Mouse (Mus musculus) midbrain, embryonic 13.5 days (tissue): ENCODE data around the gene Ap1ar. TPM values are rescaled to one million over a fixed set of nuclear protein-coding genes. Genes with fewer than 3 reads are reported as not detected.

Experiments
- ATAC-seq: fragments of 200-750 bp; cut with Nextera tagmentation; 2 replicates; pipeline ENCODE4 v1.8.0; 2017; ENCODE audit warnings: mild to moderate bottlenecking, moderate TSS enrichment, moderate library complexity
- H3K27ac ChIP-seq: fragments of 300-500 bp; sonication (generic); 2 replicates; pipeline ENCODE4 v1.5.1; 2015; ENCODE audit warnings: inconsistent platforms, mild to moderate bottlenecking, moderate library complexity
- H3K27me3 ChIP-seq: fragments of 300-500 bp; sonication (generic); 2 replicates; pipeline ENCODE4 v1.6.1; 2015; ENCODE audit warnings: mild to moderate bottlenecking, inconsistent platforms
- H3K36me3 ChIP-seq: fragments of 300-500 bp; sonication (generic); 2 replicates; pipeline ENCODE4 v1.6.1; 2015; ENCODE audit warnings: mild to moderate bottlenecking, inconsistent platforms
- H3K4me1 ChIP-seq: fragments of 300-500 bp; sonication (generic); replicated peaks from 2 replicates; pipeline ENCODE4 v1.6.1; 2015; ENCODE audit warnings: inconsistent platforms
- H3K4me2 ChIP-seq: fragments of 300-500 bp; sonication (generic); replicated peaks from 2 replicates; pipeline ENCODE4 v1.6.1; 2015; ENCODE audit warnings: moderate library complexity, mild to moderate bottlenecking, inconsistent platforms
- H3K4me3 ChIP-seq: fragments of 300-500 bp; sonication (generic); replicated peaks from 2 replicates; pipeline ENCODE4 v1.5.1; 2015; ENCODE audit warnings: mild to moderate bottlenecking, inconsistent platforms
- H3K9ac ChIP-seq: fragments of 300-500 bp; sonication (generic); replicated peaks from 2 replicates; pipeline ENCODE4 v1.6.1; 2015; ENCODE audit warnings: mild to moderate bottlenecking, inconsistent platforms
- H3K9me3 ChIP-seq: fragments of 300-500 bp; sonication (generic); 2 replicates; pipeline ENCODE4 v1.6.1; 2016; ENCODE audit warnings: mild to moderate bottlenecking, inconsistent platforms
- WGBS: fragments of 180-500 bp; shearing (Covaris S2); methylation state at CpG from one replicate; pipeline ENCODE4 v1.1.7; 2015; 5-methylcytosine and 5-hydroxymethylcytosine counted together
- polyA plus RNA-seq: library from polyadenylated mRNA; unstranded; fragments of >200 nt; fragmentation: Nextera tagmentation; extraction: Ambion mirVana; gene quantifications from 2 replicates; pipeline ENCODE4 v1.2.1, GENCODE M21; 2015

Ap1ar gene
- polyA plus RNA-seq, 1 experiment from 2014 or later: 70.8 TPM

DNA sequence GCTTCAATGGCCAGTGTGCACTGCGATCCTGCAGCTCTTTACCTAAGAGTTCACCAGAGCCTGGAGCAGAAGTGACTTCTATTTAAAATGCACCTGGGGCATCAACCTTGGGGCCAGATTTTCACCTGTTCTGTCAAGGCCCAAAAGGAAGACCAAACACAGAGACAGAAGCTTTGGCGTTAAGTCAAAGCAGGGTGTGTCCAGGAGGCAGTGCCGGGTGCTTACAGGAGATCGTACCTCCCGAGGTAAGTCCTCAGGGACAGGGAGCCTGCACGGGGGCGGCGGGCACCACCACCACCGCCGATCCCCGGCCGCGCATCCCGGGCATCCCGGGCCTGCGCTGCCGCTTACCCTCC, 547 bp downstream of the Ap1ar start:
- Histone ChIP-seq H3K27me3 (peaks cover 3% of the 10 kb centered on the region; the same call in 1 of the 2 replicates), H3K4me1 (peaks cover 37% of the 10 kb centered on the region), H3K36me3 (peaks cover 3% of the 10 kb centered on the region; the same call in 1 of the 2 replicates), H3K9me3 (no peaks in the 10 kb centered on the region), H3K4me3 (peak overlapping the region; percentile 95), H3K4me2 (peak overlapping the region; percentile 87), H3K27ac (peak overlapping the region; percentile 92), H3K9ac (peak overlapping the region; percentile 98)
- WGBS: under 1% methylated on average over 17 of the region's 17 CpGs
- ATAC-seq: no peak

- WGBS: 89% methylated on average over 6 of the region's 6 CpGs
- H3K36me3 ChIP-seq: peaks cover 5% of the 10 kb centered on the region; the same call in 1 of the 2 replicates
- H3K4me1 ChIP-seq: peaks cover 37% of the 10 kb centered on the region
- no peaks in the 10 kb centered on the region for H3K9me3 ChIP-seq
- no peak for ATAC-seq
- H3K27ac ChIP-seq: no peak overlapping the region
- peak overlapping the region; percentile 1; the same call in 1 of the 2 replicates for H3K4me3 ChIP-seq
- peak overlapping the region; percentile 87 for H3K4me2 ChIP-seq
- H3K9ac ChIP-seq: peak overlapping the region; percentile 39; the same call in 1 of the 2 replicates
- H3K27me3 ChIP-seq: no peaks in the 10 kb centered on the region
Observed at GRCm38 (mm10) chr3:127835594-127835993, 1.7 kb downstream of the Ap1ar start.

DNA sequence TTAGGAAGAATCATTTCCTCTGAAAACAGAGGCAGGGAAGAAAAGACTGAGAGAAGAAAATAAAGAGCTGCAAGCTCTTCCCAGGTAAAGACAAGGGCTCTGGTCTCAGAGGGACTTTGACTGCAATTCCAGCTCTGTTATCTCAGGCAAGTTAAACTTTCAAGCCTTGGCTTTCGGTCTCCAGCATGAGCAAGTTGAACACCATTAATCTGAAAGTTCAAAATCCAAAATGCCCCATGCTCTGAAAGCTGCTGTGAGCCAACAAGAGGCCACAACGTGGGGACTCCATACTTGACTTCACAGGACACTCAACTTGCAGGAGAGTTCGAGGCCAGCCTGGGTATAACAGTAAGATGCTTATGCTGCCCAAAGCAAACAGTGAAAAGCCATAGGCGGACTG, 3.3 kb downstream of the Ap1ar start:
- no peak for ATAC-seq
- WGBS: 87% methylated on average over 4 of the region's 4 CpGs
- Histone ChIP-seq H3K27ac (no peak overlapping the region), H3K9me3 (no peaks in the 10 kb centered on the region), H3K4me2 (no peak overlapping the region), H3K36me3 (peaks cover 5% of the 10 kb centered on the region; the same call in 1 of the 2 replicates), H3K9ac (no peak overlapping the region), H3K4me3 (no peak overlapping the region), H3K27me3 (no peaks in the 10 kb centered on the region), H3K4me1 (peaks cover 37% of the 10 kb centered on the region)

DNA sequence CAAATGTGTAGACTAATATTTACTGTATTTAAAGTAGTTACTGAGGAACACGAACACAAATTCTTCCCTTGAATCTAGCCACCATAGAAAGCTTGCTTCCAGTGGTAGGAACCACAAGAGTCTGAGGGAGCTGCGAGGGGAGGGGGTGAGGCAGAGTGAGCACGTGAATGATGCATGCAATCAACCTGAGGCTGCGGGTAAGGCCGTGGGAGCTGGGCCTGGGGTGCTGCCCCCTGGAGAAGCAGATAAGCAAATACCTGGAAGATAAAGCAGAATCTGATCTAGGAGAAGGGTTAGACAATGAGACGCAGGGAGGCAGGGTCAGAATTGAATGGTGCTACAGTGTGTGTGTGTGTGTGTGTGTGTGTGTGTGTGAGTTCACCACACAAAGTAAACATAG, 6.2 kb downstream of the Ap1ar start:
- H3K27me3 ChIP-seq: no peaks in the 10 kb centered on the region
- ATAC-seq: no peak
- H3K9me3 ChIP-seq: no peaks in the 10 kb centered on the region
- H3K4me3 ChIP-seq: no peak overlapping the region
- peaks cover 5% of the 10 kb centered on the region; the same call in 1 of the 2 replicates for H3K36me3 ChIP-seq
- no peak overlapping the region for H3K27ac ChIP-seq
- no peak overlapping the region for H3K4me2 ChIP-seq
- peaks cover 38% of the 10 kb centered on the region for H3K4me1 ChIP-seq
- 62% methylated on average over 6 of the region's 6 CpGs for WGBS
- H3K9ac ChIP-seq: no peak overlapping the region

GRCm38 (mm10) chr3:127830183-127830582, 7.1 kb downstream of the Ap1ar start:
- H3K36me3 ChIP-seq: peaks cover 5% of the 10 kb centered on the region; the same call in 1 of the 2 replicates
- peaks cover 30% of the 10 kb centered on the region for H3K4me1 ChIP-seq
- H3K9ac ChIP-seq: no peak overlapping the region
- no peak overlapping the region for H3K27ac ChIP-seq
- WGBS: 95% methylated on average over 10 of the region's 10 CpGs
- no peak overlapping the region for H3K4me2 ChIP-seq
- H3K4me3 ChIP-seq: no peak overlapping the region
- no peak for ATAC-seq
- no peaks in the 10 kb centered on the region for H3K27me3 ChIP-seq
- no peaks in the 10 kb centered on the region for H3K9me3 ChIP-seq

GRCm38 (mm10) chr3:127827123-127827522, 10.2 kb downstream of the Ap1ar start:
- Histone ChIP-seq H3K27ac (peak overlapping the region; percentile 59), H3K4me3 (no peak overlapping the region), H3K36me3 (peaks cover 5% of the 10 kb centered on the region), H3K4me2 (no peak overlapping the region), H3K27me3 (no peaks in the 10 kb centered on the region), H3K9ac (no peak overlapping the region), H3K9me3 (no peaks in the 10 kb centered on the region), H3K4me1 (peaks cover 18% of the 10 kb centered on the region)
- 40% methylated on average over 7 of the region's 7 CpGs for WGBS
- ATAC-seq: peak; percentile 76

- 0 out of 2 replicates have a peak, but pooled peaks have one; percentile 34 for ATAC-seq
- H3K27me3 ChIP-seq: no peaks in the 10 kb centered on the region
- no peak overlapping the region for H3K4me3 ChIP-seq
- H3K9me3 ChIP-seq: no peaks in the 10 kb centered on the region
- no peak overlapping the region; the same call in 1 of the 2 replicates for H3K27ac ChIP-seq
- H3K9ac ChIP-seq: no peak overlapping the region
- H3K36me3 ChIP-seq: peaks cover 9% of the 10 kb centered on the region
- H3K4me2 ChIP-seq: no peak overlapping the region
- 82% methylated on average over 7 of the region's 7 CpGs for WGBS
- peaks cover 18% of the 10 kb centered on the region for H3K4me1 ChIP-seq
Observed at GRCm38 (mm10) chr3:127826503-127826902, 10.8 kb downstream of the Ap1ar start.

- ATAC-seq: 0 out of 2 replicates have a peak, but pooled peaks have one; percentile 17
- Histone ChIP-seq H3K9me3 (no peaks in the 10 kb centered on the region), H3K36me3 (peaks cover 25% of the 10 kb centered on the region), H3K27me3 (no peaks in the 10 kb centered on the region), H3K27ac (no peak overlapping the region), H3K4me3 (no peak overlapping the region), H3K9ac (no peak overlapping the region), H3K4me1 (peaks cover 18% of the 10 kb centered on the region), H3K4me2 (no peak overlapping the region)
- WGBS: 83% methylated on average over 17 of the region's 17 CpGs
Observed at GRCm38 (mm10) chr3:127823886-127824863, 13.1 kb downstream of the Ap1ar start.

DNA sequence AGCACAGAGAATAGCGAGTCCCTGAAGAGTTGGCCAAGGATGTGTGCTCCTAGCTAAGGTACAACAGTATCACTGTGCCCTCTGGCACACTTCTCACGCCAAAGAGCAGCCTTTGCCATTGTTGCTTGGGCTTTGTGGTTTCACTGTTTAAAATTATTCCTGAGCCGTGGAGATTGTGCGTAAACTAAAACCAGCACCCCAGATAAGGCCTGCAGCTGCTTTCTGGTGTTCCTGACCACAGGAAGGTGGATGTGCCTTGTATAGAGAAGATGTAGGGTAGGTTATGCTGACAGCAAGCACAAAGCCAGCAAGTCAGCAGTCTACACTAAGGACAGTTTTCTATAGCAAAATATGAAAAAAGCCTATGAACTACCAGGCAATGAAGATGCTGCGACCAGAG, 16.1 kb downstream of the Ap1ar start:
- Histone ChIP-seq H3K4me1 (peaks cover 4% of the 10 kb centered on the region; the same call in 1 of the 2 replicates), H3K4me3 (no peak overlapping the region), H3K4me2 (no peak overlapping the region), H3K27me3 (no peaks in the 10 kb centered on the region), H3K36me3 (peaks cover 42% of the 10 kb centered on the region), H3K27ac (no peak overlapping the region), H3K9me3 (no peaks in the 10 kb centered on the region), H3K9ac (no peak overlapping the region)
- 92% methylated on average over 5 of the region's 5 CpGs for WGBS
- no peak for ATAC-seq

DNA sequence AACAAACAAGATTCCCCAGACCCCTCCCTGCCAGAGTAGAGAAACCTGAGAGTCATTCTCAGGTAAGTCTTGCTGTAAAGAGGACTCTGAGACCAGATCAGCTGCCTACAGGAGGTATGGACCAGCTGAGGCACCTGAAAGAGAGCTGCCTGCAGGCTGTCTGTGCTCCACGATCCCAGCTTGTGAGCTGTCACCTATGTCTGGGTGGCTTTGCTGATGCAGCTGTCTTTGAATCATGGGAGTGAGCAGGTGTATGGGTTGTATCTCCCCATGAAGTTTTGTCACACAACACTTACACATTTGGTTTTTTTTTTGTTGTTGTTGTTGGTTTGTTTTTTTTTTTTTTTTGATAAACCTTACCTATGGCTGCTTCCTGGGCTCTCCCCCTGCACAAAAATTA, 16.9 kb downstream of the Ap1ar start:
- Histone ChIP-seq H3K27me3 (no peaks in the 10 kb centered on the region), H3K9ac (no peak overlapping the region), H3K4me2 (no peak overlapping the region), H3K4me3 (no peak overlapping the region), H3K4me1 (peaks cover 4% of the 10 kb centered on the region; the same call in 1 of the 2 replicates), H3K9me3 (no peaks in the 10 kb centered on the region), H3K36me3 (peaks cover 44% of the 10 kb centered on the region), H3K27ac (no peak overlapping the region)
- no peak for ATAC-seq
- 90% methylated on average over 1 of the region's 1 CpGs for WGBS

- no peak overlapping the region for H3K4me2 ChIP-seq
- no peak overlapping the region for H3K27ac ChIP-seq
- ATAC-seq: no peak; the same call in 1 of the 2 replicates
- H3K9ac ChIP-seq: no peak overlapping the region
- H3K4me3 ChIP-seq: no peak overlapping the region
- WGBS: 84% methylated on average over 11 of the region's 11 CpGs
- H3K36me3 ChIP-seq: peaks cover 46% of the 10 kb centered on the region
- H3K9me3 ChIP-seq: no peaks in the 10 kb centered on the region
- no peaks in the 10 kb centered on the region for H3K4me1 ChIP-seq
- no peaks in the 10 kb centered on the region for H3K27me3 ChIP-seq
Observed at GRCm38 (mm10) chr3:127818694-127819663, 18.3 kb downstream of the Ap1ar start.
